Mouse (Mus musculus) limb, embryonic 14.5 days (tissue): ENCODE data around the gene Smpdl3b. TPM values are rescaled to one million over a fixed set of nuclear protein-coding genes. Genes with fewer than 3 reads are reported as not detected.

Experiments used
- ATAC-seq: fragments of 200-750 bp; cut with Nextera tagmentation; 2 replicates; pipeline ENCODE4 v1.8.0; 2017; ENCODE audit warnings: low read depth, moderate number of reproducible peaks, moderate TSS enrichment; ENCODE audit not compliant: low FRiP score
- DNase-seq: peaks from one replicate; pipeline ENCODE4 v3.0.0-alpha.2; 2015; ENCODE audit warnings: low spot score
- H3K27ac ChIP-seq: fragments of 300-500 bp; sonication (generic); replicated peaks from 2 replicates; pipeline ENCODE4 v1.5.1; 2014; ENCODE audit warnings: low read depth, mild to moderate bottlenecking, low read length, moderate library complexity, mixed read lengths
- H3K27me3 ChIP-seq: fragments of 300-500 bp; sonication (generic); 2 replicates; pipeline ENCODE4 v1.6.1; 2014; ENCODE audit warnings: low read length, mixed read lengths; ENCODE audit not compliant: control insufficient read depth, insufficient read depth
- H3K36me3 ChIP-seq: fragments of 300-500 bp; sonication (generic); 2 replicates; pipeline ENCODE4 v1.6.1; 2014; ENCODE audit warnings: mild to moderate bottlenecking, low read length, moderate library complexity, mixed read lengths; ENCODE audit not compliant: control insufficient read depth, insufficient read depth
- H3K4me1 ChIP-seq: fragments of 300-500 bp; sonication (generic); 2 replicates; pipeline ENCODE4 v1.6.1; 2014; ENCODE audit warnings: antibody characterized with exemption, low read length, mixed read lengths; ENCODE audit not compliant: control insufficient read depth, insufficient read depth
- H3K4me2 ChIP-seq: fragments of 300-500 bp; sonication (generic); replicated peaks from 2 replicates; pipeline ENCODE4 v1.6.1; 2014; ENCODE audit warnings: low read depth, mild to moderate bottlenecking, low read length, moderate library complexity; ENCODE audit not compliant: severe bottlenecking
- H3K4me3 ChIP-seq: fragments of 300-500 bp; sonication (generic); replicated peaks from 2 replicates; pipeline ENCODE4 v1.5.1; 2014; ENCODE audit warnings: low read length
- H3K9ac ChIP-seq: fragments of 300-500 bp; sonication (generic); 2 replicates; pipeline ENCODE4 v1.6.1; 2014; ENCODE audit warnings: mild to moderate bottlenecking, low read depth, low read length, moderate library complexity; ENCODE audit not compliant: severe bottlenecking
- H3K9me3 ChIP-seq: fragments of 300-500 bp; sonication (generic); 2 replicates; pipeline ENCODE4 v1.6.1; 2016; ENCODE audit warnings: low read length; ENCODE audit not compliant: control insufficient read depth
- POLR2A ChIP-seq: fragments of 200-500 bp; IDR thresholded peaks from 2 replicates; pipeline ENCODE4 v1.8.0; 2012; ENCODE audit warnings: inconsistent platforms, mild to moderate bottlenecking, moderate library complexity, borderline replicate concordance; ENCODE audit not compliant: insufficient read depth, insufficient read length; ENCODE audit errors: extremely low read depth
- WGBS: fragments of 180-500 bp; shearing (Covaris S2); extraction: QIAGEN DNeasy Blood & Tissue Kit; methylation state at CpG from one replicate; pipeline ENCODE4 v1.1.7; 2014; 5-methylcytosine and 5-hydroxymethylcytosine counted together
- polyA plus RNA-seq, 2 experiments: library from polyadenylated mRNA; depleted of rRNA in 1 of 2; stranded (reverse) in 1 of 2; unstranded in 1 of 2; fragments of >200 nt; fragmentation: Nextera tagmentation in 1 of 2; extraction: Ambion mirVana in 1 of 2; gene quantifications; 2 replicates each; pipeline versions ENCODE4 v1.2.1 to v1.2.3; 2012 to 2014

The Smpdl3b gene
- polyA plus RNA-seq, 2 experiments: 7.1 to 8.0 TPM

GRCm38 (mm10) chr4:132735894-132736293, 21.2 kb downstream of the Smpdl3b start:
- no peak for ATAC-seq
- no peaks in the 10 kb centered on the region for H3K9me3 ChIP-seq
- no peaks in the 10 kb centered on the region for H3K36me3 ChIP-seq
- H3K27me3 ChIP-seq: no peaks in the 10 kb centered on the region
- TF ChIP-seq POLR2A: no peak
- no peak overlapping the region for H3K27ac ChIP-seq
- no peak overlapping the region for H3K4me2 ChIP-seq
- 58% methylated on average over 3 of the region's 3 CpGs for WGBS
- DNase-seq: no peak
- H3K4me1 ChIP-seq: peaks cover 6% of the 10 kb centered on the region; the same call in 1 of the 2 replicates
- no peak overlapping the region for H3K4me3 ChIP-seq
- H3K9ac ChIP-seq: no peak overlapping the region

GRCm38 (mm10) chr4:132735389-132735788, 21.7 kb downstream of the Smpdl3b start:
- DNase-seq (no peak), ATAC-seq (no peak)
- no peak overlapping the region for H3K27ac ChIP-seq
- H3K4me3 ChIP-seq: no peak overlapping the region
- no peaks in the 10 kb centered on the region for H3K36me3 ChIP-seq
- no peaks in the 10 kb centered on the region for H3K9me3 ChIP-seq
- no peak overlapping the region for H3K4me2 ChIP-seq
- no peak overlapping the region for H3K9ac ChIP-seq
- peaks cover 6% of the 10 kb centered on the region; the same call in 1 of the 2 replicates for H3K4me1 ChIP-seq
- H3K27me3 ChIP-seq: no peaks in the 10 kb centered on the region
- WGBS: 77% methylated on average over 2 of the region's 2 CpGs
- TF ChIP-seq POLR2A: no peak

- TF ChIP-seq POLR2A: no peak
Measured at GRCm38 (mm10) chr4:132734766-132735165, 22.3 kb downstream of the Smpdl3b start.

GRCm38 (mm10) chr4:132733071-132733770, 23.8 kb downstream of the Smpdl3b start:
- no peak overlapping the region for H3K4me3 ChIP-seq
- H3K9ac ChIP-seq: no peak overlapping the region
- no peak for TF ChIP-seq POLR2A
- ATAC-seq (no peak), DNase-seq (no peak)
- WGBS: 94% methylated on average over 25 of the region's 25 CpGs
- H3K4me2 ChIP-seq: no peak overlapping the region
- 0 out of 2 replicates have a peak, but pooled peaks cover under 1% of the 10 kb centered on the region for H3K36me3 ChIP-seq
- no peak overlapping the region for H3K27ac ChIP-seq
- H3K9me3 ChIP-seq: no peaks in the 10 kb centered on the region
- H3K4me1 ChIP-seq: peaks cover 6% of the 10 kb centered on the region; the same call in 1 of the 2 replicates
- no peaks in the 10 kb centered on the region for H3K27me3 ChIP-seq

More at GRCm38 (mm10) chr4:132734766-132735165, 22.3 kb downstream of the Smpdl3b start:
- WGBS: 89% methylated on average over 2 of the region's 2 CpGs
- H3K36me3 ChIP-seq: no peaks in the 10 kb centered on the region
- no peak overlapping the region for H3K4me2 ChIP-seq
- H3K4me3 ChIP-seq: no peak overlapping the region
- H3K9me3 ChIP-seq: no peaks in the 10 kb centered on the region
- ATAC-seq (no peak), DNase-seq (no peak)
- no peaks in the 10 kb centered on the region for H3K27me3 ChIP-seq
- no peak overlapping the region for H3K27ac ChIP-seq
- H3K9ac ChIP-seq: no peak overlapping the region
- H3K4me1 ChIP-seq: peaks cover 6% of the 10 kb centered on the region; the same call in 1 of the 2 replicates

- Histone ChIP-seq H3K27me3 (no peaks in the 10 kb centered on the region), H3K4me1 (peaks cover 6% of the 10 kb centered on the region; the same call in 1 of the 2 replicates), H3K9ac (peak within 1 kb of the TSS; percentile 60), H3K4me2 (peak within 1 kb of the TSS; percentile 84), H3K4me3 (peak within 1 kb of the TSS; percentile 61), H3K36me3 (peaks cover 10% of the 10 kb centered on the region; the same call in 1 of the 2 replicates), H3K27ac (no peak within 1 kb of the TSS), H3K9me3 (no peaks in the 10 kb centered on the region)
- ATAC-seq (peak; percentile 95), DNase-seq (peak; percentile 86)
- TF ChIP-seq POLR2A: no peak
- 6% methylated on average over 32 of the region's 34 CpGs for WGBS
Measured at GRCm38 (mm10) chr4:132732148-132732684, 24.8 kb downstream of the Smpdl3b start, which contains the start of gene Xkr8. Gene Xkr8, minus strand, starts transcription at chr4:132732546.
